In genomic region chr4:123425672-123426272, GRCm38 (mm10) we compare ENCODE assay signal across 8 mouse cellular contexts.
DNase-seq lines count a peak whose midpoint lies in the region; ATAC-seq and TF ChIP-seq lines count a peak whose summit lies in the region.

No protein-coding gene starts in this region.

- peak overlapping the region; percentile 34 for H3K27ac ChIP-seq in intestine, embryonic 14.5 days (ENCODE audit: low read depth)
- no peak overlapping the region for H3K27ac ChIP-seq in intestine, postnatal 0 days (ENCODE audit: low read depth, low read length)
- peak overlapping the region; percentile 6; the same call in 1 of the 2 replicates for H3K27ac ChIP-seq in limb, embryonic 15.5 days

- 51% methylated on average over 1 of the region's 1 CpGs for WGBS in intestine, embryonic 14.5 days
- 33% methylated on average over 1 of the region's 1 CpGs for WGBS in intestine, postnatal 0 days
- WGBS in limb, embryonic 15.5 days: 70% methylated on average over 1 of the region's 1 CpGs

- no peaks in the 10 kb centered on the region for H3K27me3 ChIP-seq in intestine, embryonic 14.5 days (replicated peaks; ENCODE audit: control insufficient read depth, insufficient read depth, low read length)
- H3K27me3 ChIP-seq in intestine, postnatal 0 days (replicated peaks; ENCODE audit: control insufficient read depth, insufficient read depth, low read length): no peaks in the 10 kb centered on the region
- H3K27me3 ChIP-seq in limb, embryonic 15.5 days: no peaks in the 10 kb centered on the region

- no peak overlapping the region for H3K4me3 ChIP-seq in intestine, embryonic 14.5 days (ENCODE audit: low read depth, low read length)
- H3K4me3 ChIP-seq in intestine, postnatal 0 days (ENCODE audit: low read depth, low read length): no peak overlapping the region
- H3K4me3 ChIP-seq in limb, embryonic 15.5 days: no peak overlapping the region

- peak; percentile 42 for DNase-seq in intestine, embryonic 14.5 days (ENCODE audit: low spot score)
- peak; percentile 32 for DNase-seq in skeletal muscle tissue, adult 2 months (ENCODE audit: low read depth, low spot score)
- no peak for DNase-seq in frontal cortex, adult 2 months (ENCODE audit: extremely low spot score in 1 of 2, low spot score in 1 of 2)
- no peak for DNase-seq in spleen, postnatal 4 days (ENCODE audit: low spot score in 2 of 2)

- no peak overlapping the region for H3K9ac ChIP-seq in intestine, embryonic 14.5 days (ENCODE audit: low read length)
- H3K9ac ChIP-seq in intestine, postnatal 0 days (ENCODE audit: low read depth, low read length): no peak overlapping the region
- H3K9ac ChIP-seq in limb, embryonic 15.5 days: no peak overlapping the region

- H3K4me2 ChIP-seq in intestine, embryonic 14.5 days (ENCODE audit: low read length): no peak overlapping the region
- no peak overlapping the region for H3K4me2 ChIP-seq in intestine, postnatal 0 days (replicated peaks; ENCODE audit: low read depth)
- no peak overlapping the region for H3K4me2 ChIP-seq in limb, embryonic 15.5 days

- peaks cover 7% of the 10 kb centered on the region for H3K36me3 ChIP-seq in intestine, embryonic 14.5 days (ENCODE audit: control insufficient read depth, insufficient read depth, low read length)
- peaks cover 6% of the 10 kb centered on the region; the same call in 1 of the 2 replicates for H3K36me3 ChIP-seq in intestine, postnatal 0 days (ENCODE audit: control insufficient read depth, insufficient read depth)
- H3K36me3 ChIP-seq in limb, embryonic 15.5 days: peaks cover 8% of the 10 kb centered on the region; the same call in 1 of the 2 replicates

- no peaks in the 10 kb centered on the region for H3K9me3 ChIP-seq in intestine, embryonic 14.5 days (ENCODE audit: control insufficient read depth, low read length)
- no peaks in the 10 kb centered on the region for H3K9me3 ChIP-seq in intestine, postnatal 0 days (ENCODE audit: control insufficient read depth)
- H3K9me3 ChIP-seq in limb, embryonic 15.5 days: no peaks in the 10 kb centered on the region

- H3K4me1 ChIP-seq in intestine, embryonic 14.5 days (replicated peaks; ENCODE audit: control insufficient read depth, insufficient read depth, low read length): no peaks in the 10 kb centered on the region; the same call in 1 of the 2 replicates
- peaks cover 5% of the 10 kb centered on the region; the same call in 1 of the 2 replicates for H3K4me1 ChIP-seq in intestine, postnatal 0 days (replicated peaks; ENCODE audit: control insufficient read depth, insufficient read depth, low read length)
- peaks cover 6% of the 10 kb centered on the region; the same call in 1 of the 2 replicates for H3K4me1 ChIP-seq in limb, embryonic 15.5 days

- ATAC-seq in intestine, embryonic 14.5 days (replicated peaks; ENCODE audit: low FRiP score, low TSS enrichment, low read depth): no peak
- ATAC-seq in intestine, postnatal 0 days: no peak
- peak; percentile 97 for ATAC-seq in granulocyte monocyte progenitor cell, adult 5-6 weeks (replicated peaks; ENCODE audit: poor library complexity, severe bottlenecking)
- ATAC-seq in limb, embryonic 15.5 days (ENCODE audit: insufficient number of reproducible peaks, low FRiP score, low TSS enrichment, low read depth): 0 out of 2 replicates have a peak, but pooled peaks have one; percentile 30
- no peak for ATAC-seq in frontal cortex, adult (ENCODE audit: low TSS enrichment)

- TF ChIP-seq CTCF in intestine, postnatal 0 days (IDR thresholded peaks at IDR 0.05; ENCODE audit: low read depth): no peak

Comparison
In these comparisons a context has a peak if more than half of its experiments do, and no peak if none do; other contexts are left out.
1. ATAC-seq: peak in granulocyte monocyte progenitor cell, adult 5-6 weeks (single experiment) and limb, embryonic 15.5 days (single experiment); none in intestine, embryonic 14.5 days (single experiment), intestine, postnatal 0 days (single experiment) and frontal cortex, adult (single experiment).
2. DNase-seq: peak in intestine, embryonic 14.5 days (single experiment) and skeletal muscle tissue, adult 2 months (single experiment); none in frontal cortex, adult 2 months (0 of 2) and spleen, postnatal 4 days (0 of 2).